Mouse (Mus musculus): ENCODE results near the gene Kif13a. TPM values are rescaled to one million over a fixed set of nuclear protein-coding genes. Genes with fewer than 3 reads are reported as not detected.

The Kif13a gene
- polyA plus RNA-seq, 1 experiment: 0.01 TPM

DNA sequence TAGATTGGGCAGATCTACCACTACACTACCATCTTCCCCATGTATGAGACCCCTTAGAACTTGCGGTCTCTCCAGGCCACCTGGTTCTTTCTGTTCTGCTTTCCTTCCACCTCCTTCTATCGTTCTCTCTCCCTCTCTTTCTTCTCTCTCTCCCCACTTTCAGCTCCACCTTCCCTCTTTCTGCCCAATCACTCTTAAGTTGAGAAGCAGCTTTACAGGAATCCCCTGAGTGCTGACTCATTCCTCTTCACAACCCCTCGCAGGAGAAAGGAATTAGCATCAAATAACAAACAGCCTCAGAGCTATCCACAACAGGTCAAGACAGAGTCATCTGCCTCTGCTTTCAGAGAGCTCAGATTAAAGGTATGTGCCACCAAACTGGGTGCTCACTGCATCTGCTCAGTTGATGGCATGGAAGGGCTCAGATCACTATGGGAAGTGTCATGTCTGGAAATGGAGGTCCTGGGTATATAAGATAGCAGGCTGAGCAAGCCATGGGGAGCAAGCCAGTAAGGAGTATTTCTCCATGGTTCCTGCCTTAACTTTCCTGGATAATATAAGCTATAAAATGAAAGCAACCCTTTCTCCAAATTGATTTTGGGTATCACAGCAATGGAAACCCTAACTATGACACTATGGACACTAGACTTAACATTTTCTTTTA lies 213.6 kb downstream of the Kif13a start:
- H3K27me3 ChIP-seq (ENCODE audit: control insufficient read depth): no peaks in the 10 kb centered on the region
- peaks cover 47% of the 10 kb centered on the region for H3K4me1 ChIP-seq (ENCODE audit: control insufficient read depth)
- H3K9me3 ChIP-seq (ENCODE audit: control insufficient read depth, low read length): no peaks in the 10 kb centered on the region
- H3K4me3 ChIP-seq (replicated peaks): no peak overlapping the region
- H3K36me3 ChIP-seq (ENCODE audit: control insufficient read depth): peaks cover 87% of the 10 kb centered on the region
- no peak for TF ChIP-seq GATA1 (IDR thresholded peaks at IDR 0.05; ENCODE audit: low read length)
- TF ChIP-seq TAL1 (IDR thresholded peaks at IDR 0.05; ENCODE audit: low read length): no peak

DNA sequence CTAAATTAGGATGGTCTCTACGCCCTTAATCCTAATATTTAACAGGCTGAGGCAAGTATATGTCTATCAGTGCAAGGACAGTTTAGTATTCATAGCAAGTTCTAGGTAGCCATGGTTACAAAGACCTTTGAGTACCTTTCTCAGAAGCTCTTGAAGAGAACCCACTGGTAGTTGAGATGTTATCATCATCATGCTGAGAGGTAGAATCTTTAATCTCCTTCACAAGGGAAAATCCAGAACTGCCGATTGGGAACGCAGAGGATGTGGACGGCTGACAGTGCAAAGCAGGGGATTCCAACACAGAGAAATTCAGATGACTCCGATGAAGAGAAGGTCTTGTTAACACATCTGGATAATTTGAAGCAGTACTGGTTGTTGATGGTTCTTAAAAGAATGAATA lies 216.2 kb downstream of the Kif13a start:
- no peak overlapping the region for H3K4me3 ChIP-seq (replicated peaks)
- H3K4me1 ChIP-seq (ENCODE audit: control insufficient read depth): peaks cover 27% of the 10 kb centered on the region
- peaks cover 97% of the 10 kb centered on the region for H3K36me3 ChIP-seq (ENCODE audit: control insufficient read depth)
- TF ChIP-seq TAL1 (IDR thresholded peaks at IDR 0.05; ENCODE audit: low read length): no peak
- no peak for TF ChIP-seq GATA1 (IDR thresholded peaks at IDR 0.05; ENCODE audit: low read length)
- H3K9me3 ChIP-seq (ENCODE audit: control insufficient read depth, low read length): no peaks in the 10 kb centered on the region
- no peaks in the 10 kb centered on the region for H3K27me3 ChIP-seq (ENCODE audit: control insufficient read depth)

DNA sequence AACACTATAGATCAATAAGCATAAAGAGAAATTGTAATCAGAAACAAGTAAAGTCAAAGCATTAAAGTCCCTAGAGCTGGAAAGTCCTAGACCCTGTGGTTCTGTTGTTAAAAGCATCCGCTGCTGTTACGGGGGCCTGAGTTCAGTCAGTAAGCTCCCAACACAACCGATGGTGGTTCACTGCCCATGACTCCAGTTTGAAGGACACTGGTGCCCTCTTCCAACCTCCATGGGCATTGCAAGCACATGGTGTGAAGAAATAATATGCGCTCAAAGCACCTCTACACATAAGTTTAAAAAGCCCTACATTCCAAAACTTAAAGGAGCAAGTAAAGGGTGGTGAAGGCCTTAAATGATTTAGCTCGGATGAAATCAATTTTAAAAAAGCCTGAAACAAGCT lies 226.5 kb downstream of the Kif13a start:
- Histone ChIP-seq H3K9me3 (ENCODE audit: control insufficient read depth, low read length) (no peaks in the 10 kb centered on the region), H3K36me3 (ENCODE audit: control insufficient read depth) (peaks cover 99% of the 10 kb centered on the region), H3K27me3 (ENCODE audit: control insufficient read depth) (no peaks in the 10 kb centered on the region), H3K4me1 (ENCODE audit: control insufficient read depth) (no peaks in the 10 kb centered on the region), H3K4me3 (replicated peaks) (no peak overlapping the region)
- TF ChIP-seq GATA1 (IDR thresholded peaks at IDR 0.05; ENCODE audit: low read length) (no peak), TAL1 (IDR thresholded peaks at IDR 0.05; ENCODE audit: low read length) (no peak)

DNA sequence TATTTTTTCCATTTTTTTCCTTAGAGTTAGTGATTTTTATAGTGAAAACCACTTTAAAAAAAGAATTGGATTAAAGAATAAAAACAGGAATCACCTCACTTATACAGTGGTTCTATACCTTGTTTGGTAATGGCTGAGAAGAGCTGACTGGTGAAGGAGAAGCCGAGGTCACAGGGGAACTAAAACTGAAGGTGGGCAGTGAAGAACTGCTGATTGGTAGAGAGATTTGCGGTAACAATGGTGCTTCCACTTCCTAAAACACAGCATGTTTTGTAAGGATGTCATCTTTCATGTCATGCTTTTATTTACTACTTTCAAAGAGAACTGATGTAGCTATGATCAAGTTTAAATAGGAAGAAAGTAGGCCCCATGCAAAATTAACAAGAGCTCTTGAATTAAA lies 228.2 kb downstream of the Kif13a start:
- Histone ChIP-seq H3K4me1 (ENCODE audit: control insufficient read depth) (no peaks in the 10 kb centered on the region), H3K9me3 (ENCODE audit: control insufficient read depth, low read length) (no peaks in the 10 kb centered on the region), H3K36me3 (ENCODE audit: control insufficient read depth) (peaks cover 99% of the 10 kb centered on the region), H3K4me3 (replicated peaks) (no peak overlapping the region), H3K27me3 (ENCODE audit: control insufficient read depth) (no peaks in the 10 kb centered on the region)
- no peak for TF ChIP-seq TAL1 (IDR thresholded peaks at IDR 0.05; ENCODE audit: low read length)
- TF ChIP-seq GATA1 (IDR thresholded peaks at IDR 0.05; ENCODE audit: low read length): no peak

DNA sequence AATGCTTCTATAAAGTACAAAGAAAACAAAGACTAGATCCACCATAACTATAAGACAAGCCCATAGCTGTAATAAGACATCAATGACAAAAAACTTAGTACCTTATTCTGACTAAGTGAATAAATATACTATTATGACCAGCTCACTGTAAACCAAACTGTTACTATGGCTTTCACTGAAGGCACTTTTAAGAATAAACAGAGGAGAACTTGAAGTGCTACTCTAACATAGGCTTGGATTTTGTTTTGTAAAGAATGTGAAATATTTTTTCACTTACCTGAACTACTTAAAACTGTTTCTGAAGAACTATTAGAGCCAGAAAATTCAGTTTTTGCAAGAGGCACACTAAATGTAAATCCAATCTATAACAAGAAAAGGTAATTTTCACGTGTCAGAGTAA lies 230.3 kb downstream of the Kif13a start:
- Histone ChIP-seq H3K9me3 (ENCODE audit: control insufficient read depth, low read length) (no peaks in the 10 kb centered on the region), H3K27me3 (ENCODE audit: control insufficient read depth) (no peaks in the 10 kb centered on the region), H3K36me3 (ENCODE audit: control insufficient read depth) (peaks cover 99% of the 10 kb centered on the region), H3K4me1 (ENCODE audit: control insufficient read depth) (no peaks in the 10 kb centered on the region), H3K4me3 (replicated peaks) (no peak overlapping the region)
- TF ChIP-seq GATA1 (IDR thresholded peaks at IDR 0.05; ENCODE audit: low read length) (no peak), TAL1 (IDR thresholded peaks at IDR 0.05; ENCODE audit: low read length) (no peak)

Other genes starting within 250 kb of the Kif13a start
- 0.57 and 1.6 TPM in 2 replicates for gene Nup153, start 201.9 kb downstream of the Kif13a start, polyA plus RNA-seq (2012)
- not detected in 2 replicates for gene Nhlrc1, start 85.0 kb upstream of the Kif13a start, polyA plus RNA-seq (2012)
- gene Kdm1b, start 113.6 kb upstream of the Kif13a start, polyA plus RNA-seq (2012): 0.04 and 0.06 TPM in 2 replicates
- gene Tpmt, start 114.9 kb upstream of the Kif13a start, polyA plus RNA-seq (2012): 0.01 TPM in 1 of 2 replicates, not detected in the other
- 325 and 343 TPM in 2 replicates for gene Dek, start 176.3 kb upstream of the Kif13a start, polyA plus RNA-seq (2012)
- 0.05 TPM in 1 of 2 replicates, not detected in the other for gene Rnf144b, start 192.8 kb upstream of the Kif13a start, polyA plus RNA-seq (2012)